ENCODE assay signal across 20 mouse cellular contexts in the genomic region with DNA sequence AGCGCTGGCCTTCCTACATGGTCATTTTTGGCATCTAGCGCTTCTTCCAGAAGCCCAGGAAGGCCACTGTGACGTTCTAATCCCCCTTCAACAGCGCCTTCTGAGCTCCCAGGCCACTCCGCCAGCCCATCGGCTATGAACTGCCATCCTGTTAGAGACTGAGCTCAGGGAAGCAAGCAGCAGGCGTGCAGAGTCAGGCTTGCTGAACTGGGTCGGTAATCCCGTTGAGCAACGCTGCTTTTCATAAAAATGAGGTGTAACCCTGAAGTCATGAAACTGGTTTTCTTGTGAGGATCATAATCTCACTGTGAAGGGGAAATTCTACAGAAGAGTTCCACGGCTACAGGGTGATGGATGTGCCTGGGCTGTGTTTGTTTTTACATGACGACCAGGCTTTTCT.
"Had no signal": no experiment of that assay in that cellular context is flagged by ENCODE, and none has a peak within 500 bp of the region (broad histone marks: within the 10 kb centered on the region; RNA-seq: fewer than 3 reads in every experiment).

No protein-coding gene starts in this region.

- H3K27me3 ChIP-seq: liver, embryonic 12.5 days; liver, embryonic 15.5 days; lung, embryonic 15.5 days; megakaryocyte, embryonic 14.5 days; midbrain, embryonic 13.5 days; neural tube, embryonic 13.5 days had no signal

- H3K36me3 ChIP-seq: liver, embryonic 12.5 days; liver, embryonic 15.5 days; lung, embryonic 15.5 days; neural tube, embryonic 13.5 days had no signal

- H3K27ac ChIP-seq: liver, embryonic 12.5 days; liver, embryonic 15.5 days; lung, embryonic 15.5 days; midbrain, embryonic 10.5 days; midbrain, embryonic 13.5 days; neural tube, embryonic 13.5 days had no signal

- H3K9ac ChIP-seq: liver, embryonic 12.5 days; liver, embryonic 15.5 days; lung, embryonic 15.5 days; midbrain, embryonic 13.5 days; neural tube, embryonic 13.5 days had no signal

- H3K4me1 ChIP-seq: liver, embryonic 12.5 days; liver, embryonic 15.5 days; midbrain, embryonic 10.5 days had no signal

- H3K4me3 ChIP-seq: liver, embryonic 12.5 days; liver, embryonic 15.5 days; lung, embryonic 15.5 days; megakaryocyte, embryonic 14.5 days; midbrain, embryonic 10.5 days; midbrain, embryonic 13.5 days; myocyte; neural tube, embryonic 13.5 days had no signal

- DNase-seq: kidney, adult 18-20 months; kidney, adult 9 months; kidney, postnatal 14 days; kidney, postnatal 4 days; lung, adult 18-20 months; lung, postnatal 10 days; lung, postnatal 36 days; retina, postnatal 1 day; right cerebral cortex, postnatal 25 days; spleen, adult 18-20 months; thymus, postnatal 36 days had no signal

- H3K4me2 ChIP-seq: liver, embryonic 12.5 days; liver, embryonic 15.5 days; lung, embryonic 15.5 days; midbrain, embryonic 13.5 days; neural tube, embryonic 13.5 days had no signal

- H3K9me3 ChIP-seq: liver, embryonic 12.5 days; liver, embryonic 15.5 days; lung, embryonic 15.5 days; midbrain, embryonic 10.5 days; midbrain, embryonic 13.5 days; neural tube, embryonic 13.5 days had no signal

- ATAC-seq: liver, embryonic 12.5 days; midbrain, embryonic 13.5 days; midbrain, embryonic 16.5 days had no signal
